Mouse (Mus musculus) brain, embryonic 14.5 days (tissue): ENCODE measurements at regions not wholly inside any gene's neighbourhood (a gene's known extent, or its start where the extent isn't known, plus 50 kb on each side); places are given as distances from the start of the nearest gene placed in this dataset.

Source experiments
- CTCF ChIP-seq: fragments of 200-500 bp; IDR thresholded peaks from 2 replicates; pipeline ENCODE4 v1.5.1; 2012; ENCODE audit warnings: inconsistent platforms, mild to moderate bottlenecking, moderate library complexity, borderline replicate concordance; ENCODE audit not compliant: insufficient read depth, insufficient read length; ENCODE audit errors: extremely low read depth
- POLR2A ChIP-seq: fragments of 200-500 bp; IDR thresholded peaks from 2 replicates; pipeline ENCODE4 v1.6.1; 2012; ENCODE audit warnings: mild to moderate bottlenecking, inconsistent platforms, borderline replicate concordance; ENCODE audit not compliant: poor library complexity, insufficient read depth, insufficient read length, severe bottlenecking; ENCODE audit errors: extremely low read depth

DNA sequence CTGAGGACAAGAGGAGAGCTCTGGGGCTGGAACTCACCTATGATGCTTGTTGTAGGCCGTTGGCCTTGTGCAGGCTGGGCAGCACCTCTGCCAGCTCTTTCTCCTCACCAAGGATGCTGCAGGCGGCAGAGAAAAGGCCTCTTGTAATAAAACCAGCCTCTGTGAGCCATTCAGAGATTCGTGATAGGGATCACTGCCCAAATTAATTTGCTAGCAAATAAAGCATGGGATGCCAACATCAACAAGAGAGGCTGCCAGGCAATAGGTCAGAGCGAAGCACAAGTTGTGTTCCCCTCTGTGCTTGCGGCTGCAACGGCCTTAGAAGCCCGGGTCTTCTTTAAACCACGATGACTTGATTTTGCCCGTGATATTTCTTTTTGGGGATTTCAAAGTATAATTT lies 72.0 kb upstream of the Kcnj15 start:
- TF ChIP-seq CTCF = no peak
- TF ChIP-seq POLR2A = no peak
